Mouse (Mus musculus): ENCODE measurements around the gene Gm12248.

GRCm38 (mm10) chr11:58104351-58104791 lies 11.4 kb upstream of the Gm12248 start:
- TF ChIP-seq CTCF (IDR thresholded peaks at IDR 0.05; ENCODE audit: low read depth, low read length) (no peak), POLR2AphosphoS5 (IDR thresholded peaks at IDR 0.05; ENCODE audit: insufficient replicate concordance, low read depth, low read length) (no peak), GATA1 (IDR thresholded peaks at IDR 0.05; ENCODE audit: borderline replicate concordance, low read length) (no peak)

Data from G1E (cell line).